Mouse (Mus musculus) neutrophil, adult 5-6 weeks (primary cell): ENCODE data around the gene Cdh12. TPM values are rescaled to one million over a fixed set of nuclear protein-coding genes. Genes with fewer than 3 reads are reported as not detected.
"Not testable (repeated sequence)": the region's sequence is repeated elsewhere in the genome, so short reads cannot be mapped to it uniquely, and the experiment has no call there.

Experiments used
- ATAC-seq: fragments of 151-379, 151-347 bp; 2 replicates; pipeline ENCODE4 v1.8.0; 2017; ENCODE audit warnings: mild to moderate bottlenecking, moderate TSS enrichment; ENCODE audit not compliant: insufficient number of reproducible peaks, poor library complexity, low FRiP score, severe bottlenecking; ENCODE audit errors: extremely low read depth
- total RNA-seq: library from RNA; stranded (forward); fragments of 200-1000 nt; gene quantifications from 2 replicates; pipeline ENCODE4 v1.2.3, GENCODE M21; 2017

The Cdh12 gene
- total RNA-seq: not detected in 2 replicates

DNA sequence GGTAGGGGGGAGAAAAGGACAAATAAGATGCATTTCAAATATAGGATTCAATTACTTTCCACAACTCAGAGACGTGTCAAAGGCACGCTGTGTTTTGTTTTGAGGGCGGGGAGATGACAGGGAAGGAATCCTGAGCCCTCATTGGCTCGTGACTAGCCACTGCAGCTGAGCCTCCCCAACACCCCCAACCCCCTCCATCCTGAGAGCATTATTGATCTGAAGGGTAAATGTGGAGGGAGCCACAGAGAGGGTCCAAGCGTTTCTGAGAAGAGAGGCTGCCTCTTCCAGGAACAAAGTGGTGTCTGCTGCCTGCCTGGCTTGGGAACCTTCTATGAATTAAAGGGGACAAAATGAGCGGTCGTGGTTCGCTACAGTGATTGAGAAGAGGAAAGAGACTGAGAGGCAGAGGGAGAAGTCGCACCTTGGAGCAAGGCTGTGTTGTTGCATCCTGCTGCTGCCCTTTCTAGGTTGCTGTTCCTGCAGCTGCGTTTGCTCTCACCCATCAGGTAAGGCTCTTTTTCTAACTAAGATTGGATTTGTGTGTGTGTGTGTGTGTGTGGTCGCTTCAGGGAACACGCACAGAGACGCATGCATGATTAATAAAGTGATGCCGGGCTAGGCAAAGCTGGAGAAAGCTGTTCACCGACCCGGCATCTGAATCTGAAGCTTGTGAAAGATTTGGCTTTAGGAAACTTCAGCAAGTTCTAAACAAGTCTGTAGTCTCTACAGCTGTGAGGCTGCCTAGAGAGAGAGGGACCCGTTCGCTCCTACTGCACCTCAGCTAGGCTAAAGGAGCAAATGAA, at the start of gene Cdh12:
Gene Cdh12, plus strand, starts transcription at position 405 of the 803 bp plus-strand sequence.
- no peak for ATAC-seq

DNA sequence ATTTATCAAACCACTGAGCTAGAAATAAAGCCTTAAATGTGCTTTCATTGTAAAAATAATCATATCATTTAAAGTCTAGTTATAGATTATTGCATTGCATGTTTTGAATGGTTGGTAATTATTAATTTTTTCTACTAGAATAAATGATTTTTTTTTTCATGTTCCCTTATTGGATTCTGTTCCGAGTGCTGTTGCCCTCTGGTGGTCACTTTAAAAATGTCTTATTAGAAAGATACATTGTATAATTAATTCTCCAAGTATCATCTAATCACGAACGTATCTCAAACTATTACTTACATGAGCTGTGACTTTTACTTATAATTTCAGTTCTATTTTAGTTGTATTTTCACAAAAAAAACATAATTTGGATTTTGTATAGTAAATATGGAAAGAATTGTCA, 45.5 kb upstream of the Cdh12 start:
- ATAC-seq: no peak

DNA sequence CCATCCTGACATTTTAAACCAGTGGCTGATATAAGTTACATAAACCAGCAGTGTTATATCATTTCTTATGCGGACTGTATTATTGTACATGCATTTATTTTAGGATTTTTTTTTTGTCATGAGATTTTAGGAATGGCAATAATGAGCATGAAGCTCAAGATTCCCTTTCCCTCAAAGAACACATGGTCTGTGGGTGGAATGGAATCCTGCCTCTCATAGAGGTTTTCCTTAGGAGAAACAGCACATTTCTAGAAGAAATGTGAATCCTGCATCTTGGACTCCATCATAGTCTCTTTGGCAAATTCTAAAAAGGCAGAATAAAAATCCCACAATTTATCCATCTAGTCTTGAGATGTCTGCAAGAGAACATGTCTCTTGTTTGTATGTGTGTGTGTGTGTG, 35.7 kb upstream of the Cdh12 start:
- ATAC-seq: no peak

DNA sequence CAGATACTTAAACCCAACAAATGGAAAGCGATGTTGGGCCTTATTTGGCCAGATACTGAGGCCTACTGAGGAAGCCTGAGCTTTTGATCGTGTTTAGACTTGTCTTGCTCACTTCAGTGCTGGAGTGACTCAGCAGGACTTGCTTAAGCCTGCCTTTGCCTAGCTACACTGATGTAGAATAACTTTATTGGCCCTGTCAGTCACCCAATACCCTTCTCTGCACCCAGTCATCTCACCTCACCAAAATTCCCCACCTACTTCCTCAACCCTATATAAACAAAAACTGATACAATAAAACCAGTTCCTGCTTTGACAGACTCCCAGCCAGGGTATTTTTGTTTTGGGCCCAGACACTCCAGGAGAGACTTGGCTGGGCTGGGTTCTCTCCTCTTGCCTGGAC, 12.7 kb upstream of the Cdh12 start:
- ATAC-seq: no peak

DNA sequence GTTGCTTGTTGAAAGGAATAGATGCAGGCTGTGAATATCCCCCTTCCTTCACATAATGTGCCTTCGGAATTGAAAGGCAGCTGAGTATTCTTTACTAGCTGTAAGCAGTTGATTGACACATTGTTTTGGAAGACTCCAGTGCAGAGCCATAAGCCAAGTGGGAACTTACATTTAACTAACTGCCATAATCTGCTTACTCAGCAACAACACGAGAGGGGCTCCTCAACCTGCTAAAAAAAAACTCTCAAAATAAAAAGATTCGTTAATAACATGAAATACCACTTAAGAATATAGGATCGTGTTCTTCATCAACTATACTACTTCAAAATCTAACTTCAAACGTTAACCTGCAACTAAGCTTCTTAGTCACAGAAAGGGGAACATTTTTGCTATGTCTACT, 1.5 kb downstream of the Cdh12 start:
- ATAC-seq: no peak

DNA sequence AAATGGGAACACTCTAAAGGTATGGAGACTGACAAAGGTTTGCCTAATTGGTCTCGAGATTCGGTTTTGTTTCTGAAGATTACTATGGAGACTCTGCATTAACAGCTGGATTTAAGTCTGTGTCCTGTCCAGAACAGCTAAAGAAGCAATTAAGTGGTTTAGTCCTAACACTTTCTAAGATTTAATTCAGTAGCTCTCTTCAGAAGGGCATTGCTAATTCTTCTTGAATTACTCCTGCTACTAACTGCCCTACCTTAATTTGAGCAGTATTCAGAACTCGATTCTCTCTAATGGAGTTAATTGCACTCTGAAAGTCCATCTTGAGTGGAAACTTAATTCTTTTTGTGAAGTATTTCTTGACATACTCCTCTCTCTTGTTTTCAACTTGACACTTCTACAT, 9.4 kb downstream of the Cdh12 start:
- ATAC-seq: no peak

DNA sequence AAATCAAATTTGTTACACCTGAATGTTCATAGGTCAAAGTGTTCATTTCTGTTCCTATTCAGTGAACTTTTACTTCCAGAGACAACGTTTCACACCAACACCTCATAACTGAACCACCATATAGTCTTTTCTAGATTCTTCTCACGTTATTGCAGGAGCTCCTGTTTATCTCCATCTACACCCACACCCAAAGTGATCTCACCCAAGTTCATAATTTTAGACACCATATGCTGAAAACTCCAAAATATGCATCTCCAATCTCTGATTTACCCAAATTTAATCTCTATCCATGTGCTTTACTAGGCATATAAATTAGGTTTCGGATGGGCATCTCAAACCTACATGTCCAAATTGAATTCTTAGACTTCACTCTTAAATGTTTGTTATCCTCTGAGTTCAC, 13.4 kb downstream of the Cdh12 start:
- no peak for ATAC-seq

DNA sequence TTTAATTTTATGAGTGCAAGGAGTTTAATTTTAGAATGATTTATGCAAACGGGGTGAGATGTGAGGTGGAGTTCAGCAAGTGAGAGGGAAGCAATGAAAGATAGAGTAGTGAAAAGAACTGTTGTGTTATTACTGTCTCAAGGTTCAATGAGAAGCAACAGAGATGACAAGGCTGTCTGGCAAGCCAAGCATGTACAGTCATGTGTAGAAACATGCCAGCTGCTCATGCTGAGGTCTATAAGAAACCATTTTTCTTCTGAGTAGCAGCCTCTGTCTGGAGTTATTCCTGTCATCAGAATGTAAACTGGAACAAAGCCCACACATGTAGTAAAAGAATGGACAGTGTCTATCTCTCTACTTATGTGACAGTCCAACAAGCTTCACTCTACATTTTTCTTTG, 14.5 kb downstream of the Cdh12 start:
- ATAC-seq: no peak

DNA sequence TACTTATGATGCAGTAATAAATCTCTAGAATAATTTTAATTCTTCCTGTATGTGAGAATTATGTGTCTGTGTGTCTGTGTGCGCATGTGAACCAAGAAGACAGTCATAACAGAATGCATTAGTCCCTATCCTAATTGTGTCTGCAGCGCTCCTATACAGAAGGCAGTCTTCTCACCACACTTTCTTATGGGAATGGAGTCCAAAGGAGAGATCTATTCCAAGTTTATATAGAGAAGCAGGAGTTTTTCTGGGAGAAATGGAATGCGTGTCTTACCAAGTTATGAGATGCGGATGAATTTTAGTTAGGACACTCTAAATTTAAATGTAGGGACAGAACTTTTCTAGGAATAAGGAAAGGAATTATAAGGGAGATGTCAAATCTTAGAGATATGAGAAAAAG, 101.9 kb downstream of the Cdh12 start:
- no peak for ATAC-seq

DNA sequence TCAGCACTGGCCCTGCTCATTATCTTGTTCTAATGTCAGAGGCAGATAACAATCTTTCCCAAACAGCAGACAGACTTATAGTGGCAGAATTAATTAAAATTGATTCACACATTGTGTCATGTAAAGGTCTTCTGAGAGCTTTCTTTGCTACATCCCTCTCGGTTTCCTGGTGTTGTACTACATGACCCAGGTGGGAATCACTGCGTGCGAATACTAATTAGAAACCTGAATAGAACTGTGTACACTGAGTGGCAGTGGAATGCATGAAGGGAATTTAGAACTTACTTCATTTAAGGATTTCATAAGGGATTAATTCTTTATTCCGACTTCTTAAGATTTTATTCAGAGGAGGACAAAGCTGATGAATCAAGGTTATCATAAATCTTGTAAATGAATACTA, 121.9 kb downstream of the Cdh12 start:
- ATAC-seq: no peak

DNA sequence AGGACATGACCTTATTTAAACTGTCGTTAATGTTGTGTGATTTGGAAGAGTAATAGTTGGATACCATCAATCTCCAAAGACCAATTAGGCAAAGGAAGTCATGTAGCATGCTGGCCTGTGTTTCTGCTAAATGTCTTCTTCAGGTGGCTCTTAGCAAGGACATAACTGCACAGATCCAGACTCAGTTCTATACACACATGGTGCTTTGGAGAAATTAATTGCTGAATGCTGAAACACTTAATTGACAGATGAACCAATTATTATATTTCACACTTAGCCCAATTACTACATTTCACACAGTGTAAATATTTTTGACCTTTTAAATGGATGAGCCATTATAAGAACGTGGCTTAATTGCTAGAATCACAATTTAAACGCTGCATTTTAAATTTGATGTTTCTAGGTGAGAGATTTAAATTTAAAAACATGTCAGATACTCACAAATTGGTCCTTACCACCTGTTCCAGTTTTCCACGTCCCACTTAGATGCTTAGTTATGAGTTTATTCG, 133.6 kb downstream of the Cdh12 start:
- no peak for ATAC-seq

DNA sequence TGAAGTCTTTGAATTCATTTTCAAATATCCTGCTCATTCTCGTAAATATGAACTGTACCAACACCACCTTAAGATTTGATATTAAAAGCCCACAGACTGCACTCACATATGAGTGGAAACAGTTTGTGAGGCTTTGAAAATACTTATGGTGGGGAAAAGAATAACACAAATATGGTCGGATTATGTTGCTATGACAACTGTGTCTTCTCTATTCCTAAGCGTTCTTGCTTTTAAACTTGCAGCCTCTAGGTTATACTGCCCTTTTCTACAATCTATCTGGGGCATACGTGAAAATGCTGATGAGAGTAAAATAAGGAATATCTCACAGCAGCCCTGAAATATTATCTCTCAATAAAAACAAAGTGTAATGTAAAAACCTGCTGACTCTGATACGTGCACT, 142.5 kb downstream of the Cdh12 start:
- no peak for ATAC-seq

DNA sequence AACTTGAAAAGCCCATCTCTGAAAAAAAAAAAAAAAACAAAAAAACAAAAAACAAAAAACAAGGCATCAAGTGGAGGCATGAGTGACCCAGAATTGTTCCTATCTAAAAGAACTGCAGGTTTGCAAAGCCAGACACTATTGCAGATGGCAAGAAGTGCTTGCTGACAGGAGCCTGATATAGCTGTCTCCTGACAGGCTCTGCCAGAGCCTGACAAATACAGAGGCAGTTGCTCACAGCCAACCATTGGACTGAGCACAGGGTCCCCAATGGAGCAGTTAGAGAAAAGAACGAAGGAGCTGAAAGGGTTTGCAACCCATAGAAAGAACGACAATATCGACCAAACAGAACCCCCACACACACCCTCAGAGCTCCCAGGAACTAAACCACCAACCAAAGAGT, 156.7 kb downstream of the Cdh12 start:
- ATAC-seq: not testable (repeated sequence)

DNA sequence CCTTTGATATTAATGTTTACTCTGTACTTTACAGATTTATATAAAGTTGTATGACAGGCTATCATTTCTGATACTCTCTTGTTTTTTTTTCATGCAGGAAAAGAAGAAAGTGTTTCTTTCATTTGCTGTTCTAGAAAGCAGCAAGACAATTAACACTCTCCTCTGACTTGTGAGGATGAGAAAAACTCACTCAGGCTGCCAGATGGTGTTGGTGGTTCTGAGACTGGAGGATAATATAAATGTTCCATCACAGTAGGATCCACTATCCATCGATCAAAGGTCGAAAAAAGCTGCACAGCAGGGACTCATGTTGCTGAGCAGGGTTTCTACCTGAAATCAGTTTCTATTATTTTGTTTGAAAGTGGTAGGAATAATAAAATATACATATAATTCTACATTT, 185.5 kb downstream of the Cdh12 start:
- ATAC-seq: no peak

DNA sequence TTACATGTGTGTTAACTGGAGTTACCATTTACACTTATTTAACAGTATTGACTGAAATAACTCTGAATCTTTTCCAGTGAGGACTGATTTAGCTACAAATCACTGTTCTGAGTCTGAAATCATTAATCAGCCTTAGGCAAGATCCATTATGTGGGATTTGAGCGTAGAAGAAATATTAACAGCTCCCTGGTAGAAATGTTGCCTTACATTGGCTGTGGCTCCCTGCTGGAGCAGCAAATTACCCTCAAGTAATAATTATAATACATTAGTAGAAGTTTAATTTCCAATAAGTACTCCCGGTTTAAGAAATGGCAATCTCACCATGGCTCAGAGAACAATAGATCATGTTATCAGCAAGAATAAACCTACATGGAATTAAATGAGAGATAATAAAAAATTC, 190.1 kb downstream of the Cdh12 start:
- ATAC-seq: no peak

DNA sequence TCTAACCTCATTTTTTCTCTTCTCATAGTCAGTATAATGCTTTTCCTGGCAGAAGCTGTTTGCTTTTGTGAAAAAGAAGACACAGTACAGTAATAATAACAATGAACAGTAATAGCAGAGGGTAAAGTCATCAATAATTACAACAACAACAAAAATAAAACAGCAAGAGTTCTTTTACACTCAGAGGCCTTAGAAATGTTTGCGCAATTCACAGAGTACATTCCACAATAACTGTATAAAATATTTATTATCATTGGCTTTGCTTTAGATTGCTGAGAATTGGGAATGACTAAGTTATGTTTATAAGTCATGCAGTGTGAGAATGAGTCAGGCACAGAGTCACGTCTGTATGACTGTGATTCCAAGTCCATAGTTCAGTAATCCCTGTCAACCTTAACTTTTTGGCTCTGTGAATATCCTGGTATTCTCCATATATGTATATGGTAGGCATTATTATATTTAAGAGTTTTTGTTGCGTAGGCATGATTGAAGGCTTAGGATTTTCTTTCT, 193.9 kb downstream of the Cdh12 start:
- no peak for ATAC-seq

DNA sequence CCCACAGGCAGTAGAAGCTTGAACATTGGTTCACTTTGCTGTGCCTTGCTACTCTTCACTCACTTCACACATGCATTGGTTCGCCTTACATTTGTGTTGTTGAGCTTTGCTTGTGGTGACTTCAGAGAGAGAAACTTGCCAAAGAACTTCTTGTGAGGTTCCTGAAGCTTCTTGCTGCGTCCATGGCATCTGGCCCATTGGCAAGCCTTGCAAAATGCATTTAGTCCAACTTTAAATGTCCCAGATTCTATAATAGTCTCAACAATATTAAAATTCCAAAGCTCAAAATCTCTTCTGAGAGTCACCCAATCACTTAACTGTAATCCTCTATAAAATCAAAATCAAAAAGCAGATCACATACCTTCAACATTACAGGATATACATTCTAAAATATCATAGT, 211.2 kb downstream of the Cdh12 start:
- ATAC-seq: no peak

DNA sequence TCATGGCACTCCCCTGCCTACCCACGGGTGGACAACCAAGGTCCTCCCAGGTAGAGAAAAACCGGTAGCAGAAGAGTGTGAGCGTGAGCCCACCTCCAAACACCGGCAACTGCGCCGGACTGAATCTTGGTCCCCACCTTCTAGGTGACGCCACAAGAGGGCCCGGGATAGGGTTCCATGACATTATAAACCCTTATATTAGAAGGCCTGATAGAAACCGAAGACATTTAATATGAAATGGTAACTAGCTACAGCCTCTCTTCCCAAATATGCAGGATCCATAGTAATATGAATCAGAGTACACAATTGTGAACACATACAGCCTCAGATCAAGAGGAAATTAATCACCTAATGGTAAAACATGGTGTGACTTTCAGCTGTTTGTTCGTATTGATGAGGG, 217.6 kb downstream of the Cdh12 start, which contains the start of gene Acot10:
Gene Acot10, minus strand, starts transcription at position 101 of the 400 bp plus-strand sequence.
- ATAC-seq: no peak

DNA sequence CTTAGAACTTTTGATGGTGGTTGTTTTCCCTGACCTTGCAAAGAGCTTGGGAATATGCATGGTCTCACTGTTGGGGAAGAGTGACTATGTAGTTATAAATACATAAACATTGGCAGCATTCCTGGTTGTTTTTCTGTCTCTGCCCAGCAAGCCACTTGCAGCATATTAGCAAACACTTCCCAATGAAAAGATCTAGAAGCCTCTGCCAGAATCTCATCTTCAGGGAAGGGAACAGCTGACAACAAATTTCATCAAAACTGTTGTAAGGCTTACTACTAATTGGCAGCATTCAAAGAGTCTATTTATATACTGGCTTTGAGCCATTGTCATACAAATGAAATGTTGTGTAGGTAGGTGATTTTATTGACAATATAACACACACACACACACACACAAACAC, 218.3 kb downstream of the Cdh12 start:
- no peak for ATAC-seq

DNA sequence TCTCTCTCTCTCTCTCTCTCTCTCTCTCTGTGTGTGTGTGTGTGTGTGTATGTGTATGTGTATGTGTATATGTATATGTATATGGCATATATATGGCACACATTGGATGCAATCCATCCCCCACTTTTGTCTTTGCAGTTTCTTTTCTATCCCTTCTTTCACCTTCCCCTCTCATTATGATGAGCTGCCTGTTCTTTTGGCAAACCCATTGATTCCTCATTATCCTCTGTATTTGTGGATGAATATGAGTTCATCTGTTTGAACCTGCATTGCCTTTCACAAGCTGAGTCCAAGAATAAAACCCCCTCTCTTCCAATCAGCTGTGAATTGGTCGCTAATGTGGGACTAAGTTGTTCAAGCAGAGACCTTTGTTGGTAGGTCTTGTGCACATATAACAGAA, 218.9 kb downstream of the Cdh12 start:
- ATAC-seq: no peak

DNA sequence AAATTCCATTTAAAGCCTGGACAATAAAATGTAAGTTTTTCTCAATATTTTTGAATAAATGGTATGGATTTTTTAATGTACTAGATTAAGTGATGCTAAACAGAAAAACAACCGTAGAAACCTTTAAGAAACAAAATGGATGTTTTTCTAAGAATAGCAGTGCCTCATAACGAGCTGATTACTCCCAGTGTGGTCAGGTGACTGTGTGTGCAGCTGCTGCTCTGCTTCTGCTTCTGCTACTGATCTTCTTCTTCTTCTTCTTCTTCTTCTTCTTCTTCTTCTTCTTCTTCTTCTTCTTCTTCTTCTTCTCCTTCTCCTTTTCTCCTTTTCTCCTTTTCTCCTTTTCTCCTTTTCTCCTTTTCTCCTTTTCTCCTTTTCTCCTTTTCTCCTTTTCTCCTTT, 220.4 kb downstream of the Cdh12 start:
- ATAC-seq: not testable (repeated sequence)
